Mouse (Mus musculus): ENCODE results near the gene Uqcrq.

Uqcrq gene

DNA sequence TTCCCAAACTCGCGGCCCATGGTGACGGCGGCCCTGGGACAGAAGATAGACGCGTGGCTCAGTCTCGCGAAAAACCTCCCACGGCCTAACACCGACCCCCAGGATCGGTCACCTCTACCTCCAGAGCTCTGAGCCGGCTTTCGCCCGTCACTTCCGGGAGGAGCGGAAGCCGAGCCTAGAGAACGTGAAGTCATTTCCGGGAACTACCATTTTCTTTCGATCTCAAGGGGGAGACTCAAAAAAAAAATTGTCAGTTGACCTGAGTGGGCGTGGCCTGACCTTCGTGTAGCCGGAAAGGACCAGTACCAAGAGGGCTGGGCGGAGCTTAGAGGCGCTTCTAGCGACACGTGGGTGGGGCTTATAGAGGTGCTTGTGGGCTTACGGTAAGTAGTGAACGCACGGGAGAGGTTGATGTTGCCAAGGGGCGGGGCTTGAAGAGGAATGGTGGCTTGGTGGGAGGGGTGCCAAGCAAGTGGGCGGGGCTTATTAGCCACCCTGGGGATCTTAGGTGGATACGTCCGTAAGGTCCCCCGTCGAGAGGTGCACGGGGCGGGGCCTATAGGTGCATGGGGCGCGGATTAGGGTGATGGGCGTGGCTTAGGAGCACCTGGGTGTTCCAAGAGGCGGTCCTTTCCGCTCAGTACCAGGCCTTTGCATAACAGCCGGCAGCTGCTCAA is at the start of gene Uqcrq, which contains the start of gene Gdf9:
Gene Uqcrq (minus strand): TSS at position 162 of the 677 bp plus-strand sequence.
Gene Gdf9 (plus strand): TSS at position 354 of the 677 bp plus-strand sequence.
- peak; percentile 99 to 100 for DNase-seq (ENCODE audit: low spot score in 2 of 2)

DNA sequence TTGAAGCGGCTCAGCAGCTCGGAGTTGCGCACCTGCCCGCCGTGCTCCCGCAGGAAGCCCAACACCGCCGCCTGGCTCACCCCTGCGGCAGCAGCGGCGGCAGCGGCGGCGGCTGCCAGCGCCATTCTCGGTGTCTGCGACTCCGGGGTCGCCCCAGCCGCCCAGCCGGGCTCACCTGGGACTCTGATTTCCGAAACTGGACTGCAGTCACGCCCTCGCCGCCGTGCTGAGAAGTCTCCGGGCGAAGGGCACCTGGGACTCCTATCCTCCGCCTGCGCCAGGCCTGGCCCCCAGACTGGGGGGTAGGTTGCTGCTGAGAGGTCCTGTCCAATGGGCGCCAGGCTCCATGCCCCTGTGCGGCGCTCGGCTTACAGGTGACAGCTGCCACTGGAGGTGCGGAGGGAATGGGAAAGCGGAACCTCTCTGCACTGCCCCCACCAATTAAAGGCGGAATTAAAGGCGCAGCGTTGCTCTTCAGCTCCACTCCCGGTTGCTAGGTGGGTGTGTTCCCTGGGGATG is 49.2 kb upstream of the Uqcrq start, which contains the start of the genes Gm9945 and Sowaha:
Gene Gm9945 (plus strand): TSS at position 384 of the 519 bp plus-strand sequence.
Gene Sowaha (minus strand): TSS at position 492 of the 519 bp plus-strand sequence.
- DNase-seq (ENCODE audit: low spot score in 2 of 2) = peak; percentile 75 to 80

DNA sequence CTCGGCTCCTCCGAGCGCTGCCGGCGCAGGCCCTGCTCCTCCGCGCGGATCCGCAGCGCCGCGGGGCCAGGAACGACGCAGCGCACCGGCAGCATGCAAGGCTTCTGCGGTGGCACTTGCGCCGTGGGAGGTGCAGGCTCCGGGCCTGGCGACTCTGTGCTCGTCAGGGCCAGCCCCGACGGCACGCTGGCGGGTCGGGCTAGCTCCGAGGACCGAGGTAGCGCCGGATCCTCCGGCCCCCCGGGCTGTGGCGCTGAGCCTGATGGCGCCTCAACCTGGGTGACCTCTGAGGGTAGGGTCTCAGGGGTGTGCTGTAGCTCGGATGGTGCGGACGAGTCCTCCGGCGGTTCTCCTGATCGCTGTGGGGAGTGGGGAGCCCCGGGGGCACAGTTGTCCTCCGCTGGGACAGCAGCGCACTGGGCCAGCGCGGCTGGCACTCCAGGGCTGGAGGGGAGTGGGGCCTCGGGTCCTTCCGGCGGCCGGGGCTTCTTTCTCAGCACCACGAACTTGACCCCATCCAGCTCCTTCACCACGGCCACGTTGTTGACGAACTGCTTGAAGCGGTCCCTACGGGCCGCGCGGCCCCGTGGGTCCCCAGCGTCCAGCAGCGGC is 48.6 kb upstream of the Uqcrq start:
- peak in 1 of 2 experiments; percentile 62 for DNase-seq (ENCODE audit: low spot score in 2 of 2)

DNA sequence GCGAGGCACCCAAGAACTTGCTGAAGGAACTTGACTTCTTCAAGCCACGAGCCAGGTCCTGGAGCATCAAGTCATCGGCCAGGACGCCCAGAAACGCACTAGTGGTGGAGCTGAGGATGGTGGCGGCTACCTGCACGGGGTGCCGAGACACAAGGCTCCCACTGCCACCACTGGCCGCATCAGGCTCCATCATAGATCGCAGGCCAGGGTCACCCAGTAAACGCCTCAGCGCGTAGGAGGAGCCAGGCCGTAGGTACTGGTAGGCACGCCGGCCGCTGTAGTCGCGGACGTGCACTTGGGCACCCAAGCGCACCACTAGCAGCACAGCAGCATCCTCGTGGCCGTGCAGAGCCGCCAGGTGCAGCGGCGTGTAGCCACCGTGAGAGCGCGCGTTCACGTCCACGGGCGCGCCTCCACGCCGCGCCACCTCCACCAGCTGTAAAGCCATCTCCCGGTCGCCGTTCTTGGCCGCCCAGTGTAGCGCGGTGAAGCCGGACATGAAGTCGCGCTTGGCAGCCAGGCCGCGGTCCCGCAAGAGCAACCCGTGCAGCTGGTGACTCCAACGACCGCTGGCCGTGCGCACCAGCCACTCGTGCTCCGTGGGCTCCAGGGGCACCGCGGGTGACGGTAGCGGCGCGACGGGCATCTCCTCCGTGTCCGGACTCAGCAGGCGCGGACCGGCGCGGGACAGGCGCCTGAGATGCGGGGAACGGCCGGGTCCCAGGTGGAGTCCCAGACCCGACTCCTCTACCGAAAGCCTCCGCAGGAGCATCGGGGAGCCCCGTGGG is 47.9 kb upstream of the Uqcrq start:
- peak in 1 of 2 experiments; percentile 52 for DNase-seq (ENCODE audit: low spot score in 2 of 2)

DNA sequence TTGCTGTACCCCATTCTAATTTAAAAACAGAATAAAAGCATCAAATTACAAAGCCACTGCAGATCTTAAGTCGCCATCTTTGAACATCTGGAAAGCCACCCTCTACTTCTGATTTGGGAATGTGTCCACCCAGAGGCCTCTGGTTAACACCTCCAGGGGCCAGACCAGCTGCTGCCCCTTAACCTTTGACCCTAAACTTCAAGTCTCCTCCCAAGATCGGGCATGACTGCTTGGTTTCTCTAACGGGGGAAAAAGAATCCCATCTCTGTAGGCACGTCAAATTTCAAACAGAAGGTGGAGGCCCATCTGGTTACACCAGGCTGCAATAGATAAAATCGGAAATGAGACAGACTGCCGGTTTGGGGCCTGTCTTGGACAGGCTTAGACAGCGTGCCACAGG is 47.2 kb upstream of the Uqcrq start:
- DNase-seq (ENCODE audit: low spot score in 2 of 2) = no peak

DNA sequence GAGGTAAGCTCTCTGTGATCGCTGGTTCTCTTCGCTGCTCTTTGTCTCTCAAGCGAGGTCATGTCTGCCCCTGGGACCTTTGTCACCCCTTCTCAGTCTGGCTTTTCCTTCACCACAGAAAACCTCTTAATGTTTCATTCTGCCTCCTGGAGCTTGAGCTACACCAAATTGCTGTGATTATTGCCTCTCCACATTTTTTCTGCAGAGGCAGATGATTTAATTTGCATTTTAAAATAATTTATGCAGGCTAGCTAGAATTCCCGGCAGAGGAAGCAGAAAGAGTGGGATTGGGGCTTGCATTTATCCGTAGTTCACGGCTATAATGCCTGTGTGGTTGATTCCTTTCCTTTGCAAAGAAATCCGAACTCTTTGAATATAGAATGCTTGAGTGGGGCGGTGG is 45.0 kb upstream of the Uqcrq start:
- no peak for DNase-seq (ENCODE audit: low spot score in 2 of 2)

DNA sequence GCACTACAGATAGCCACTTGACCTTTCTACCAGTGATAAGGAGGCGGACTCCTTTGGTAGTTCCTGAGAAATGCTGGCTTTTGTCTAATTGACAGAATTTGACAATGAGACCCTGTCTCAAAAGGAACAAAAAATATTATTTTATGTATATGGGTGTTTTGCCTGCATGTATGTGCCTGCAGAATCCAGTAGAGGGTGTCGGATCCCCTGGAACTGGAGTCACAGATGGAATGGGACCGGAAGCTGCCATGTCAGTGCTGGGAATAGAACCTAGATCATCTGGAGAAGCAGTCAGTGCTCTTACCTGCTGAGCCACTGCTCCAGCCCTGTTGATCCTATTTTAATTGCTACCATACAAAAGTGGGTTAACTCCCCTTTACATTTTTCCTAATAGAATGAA is 42.1 kb upstream of the Uqcrq start:
- no peak for DNase-seq (ENCODE audit: low spot score in 2 of 2)

DNA sequence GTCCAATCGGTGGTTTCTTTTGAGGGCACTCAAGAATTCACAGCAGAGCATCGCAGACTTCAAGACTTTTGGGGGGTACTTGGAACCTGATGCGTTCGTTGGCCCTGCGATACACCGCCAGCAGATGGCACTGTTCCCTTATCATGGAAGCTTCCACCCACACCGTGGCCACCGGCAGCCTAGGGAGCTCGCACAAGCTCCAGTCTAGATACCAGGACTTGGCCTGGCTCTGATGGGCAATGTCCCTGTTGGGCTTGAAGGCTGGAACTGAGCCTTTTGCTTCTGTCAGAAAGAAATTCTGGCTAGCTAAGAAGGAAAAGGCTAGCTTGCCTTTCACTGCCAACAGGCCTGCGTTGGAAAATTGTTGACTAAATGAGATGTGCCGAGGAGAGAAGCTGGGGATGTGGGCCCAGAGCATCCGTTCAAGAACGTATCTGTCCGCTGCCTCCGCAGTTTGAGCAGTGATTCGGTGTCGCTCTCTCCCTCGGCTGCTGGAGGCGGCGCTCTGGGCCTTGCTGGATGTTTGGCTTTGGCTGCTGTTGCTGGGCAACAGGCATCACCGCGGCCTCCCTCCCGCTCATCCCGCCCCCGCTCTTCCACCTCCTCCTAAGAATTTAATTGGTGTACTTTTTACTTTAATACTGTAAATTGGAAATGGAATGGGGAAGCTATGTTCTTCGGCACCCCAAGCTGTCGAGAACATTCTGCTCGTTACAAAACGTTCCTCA is 39.5 kb upstream of the Uqcrq start, which contains the start of gene Gm9837:
Gene Gm9837 (minus strand): TSS at position 512 of the 728 bp plus-strand sequence.
- peak; percentile 94 to 96 for DNase-seq (ENCODE audit: low spot score in 2 of 2)

DNA sequence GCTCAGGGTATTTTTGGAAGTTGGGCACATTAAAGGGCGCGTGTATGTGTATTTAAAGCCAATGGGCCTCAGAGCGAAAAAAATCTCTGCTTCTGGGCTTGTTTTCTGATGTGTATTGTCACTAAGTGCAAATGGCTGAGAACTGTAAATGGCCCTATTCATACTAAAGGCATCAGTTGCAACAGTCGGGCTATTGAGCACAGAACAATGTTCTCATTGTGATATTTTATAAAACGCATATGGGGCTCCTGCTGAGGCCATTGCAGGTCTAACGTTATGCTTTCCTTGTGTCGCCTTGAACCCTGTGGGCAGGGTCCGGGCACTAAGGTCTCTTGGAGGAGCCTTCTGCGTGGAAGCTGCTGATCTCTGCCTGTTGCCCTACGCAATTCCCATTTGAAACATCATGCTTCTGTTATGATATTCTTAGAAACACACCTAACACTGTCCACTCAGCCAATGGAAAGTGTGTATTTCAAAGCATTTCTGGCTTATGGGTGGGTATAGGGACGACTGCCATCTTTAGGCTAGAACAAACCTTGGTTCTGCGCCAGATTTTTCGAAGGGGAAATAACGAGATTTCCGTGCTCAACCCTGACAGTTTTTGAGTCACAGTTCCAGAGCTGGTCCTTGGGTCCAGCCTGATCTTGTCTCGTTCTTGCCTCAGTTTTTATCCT is 38.8 kb upstream of the Uqcrq start:
- DNase-seq (ENCODE audit: low spot score in 2 of 2) = no peak

DNA sequence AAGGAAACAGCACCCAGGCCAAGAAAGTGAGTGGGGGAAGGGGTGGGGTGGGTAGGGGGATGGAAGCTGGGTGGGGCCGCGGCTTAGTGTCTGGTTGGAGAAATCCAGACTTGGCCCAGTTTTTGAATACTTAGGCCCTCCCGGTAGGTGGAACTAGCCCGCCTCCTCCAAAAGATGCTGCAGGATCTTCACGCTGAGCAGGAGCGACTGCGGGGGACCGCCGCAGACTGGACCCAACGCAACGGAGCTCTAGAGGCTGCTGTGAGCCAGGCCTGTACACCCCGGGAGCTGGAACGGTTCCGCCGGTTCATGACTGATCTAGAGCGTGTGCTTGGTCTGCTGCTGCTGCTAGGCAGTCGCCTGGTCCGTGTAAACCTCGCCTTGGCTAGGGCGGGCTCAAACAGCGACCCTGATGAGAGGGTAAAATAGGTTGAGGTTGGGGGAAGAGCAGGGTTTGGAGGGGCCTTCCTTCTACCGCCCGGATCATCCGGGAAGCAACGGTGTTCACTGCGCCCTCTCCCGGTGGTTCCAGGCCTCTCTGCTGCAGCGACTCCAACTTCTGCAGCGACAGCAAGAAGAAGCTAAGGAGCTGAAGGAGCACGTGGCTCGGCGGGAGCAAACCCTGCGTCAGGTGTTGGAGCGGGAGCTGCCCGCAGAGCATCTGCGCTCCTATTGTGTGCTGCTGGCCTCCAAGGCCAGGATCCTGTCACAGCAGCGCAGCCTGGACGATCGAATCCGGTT is 35.8 kb upstream of the Uqcrq start:
- peak; percentile 90 to 92 for DNase-seq (ENCODE audit: low spot score in 2 of 2)

DNA sequence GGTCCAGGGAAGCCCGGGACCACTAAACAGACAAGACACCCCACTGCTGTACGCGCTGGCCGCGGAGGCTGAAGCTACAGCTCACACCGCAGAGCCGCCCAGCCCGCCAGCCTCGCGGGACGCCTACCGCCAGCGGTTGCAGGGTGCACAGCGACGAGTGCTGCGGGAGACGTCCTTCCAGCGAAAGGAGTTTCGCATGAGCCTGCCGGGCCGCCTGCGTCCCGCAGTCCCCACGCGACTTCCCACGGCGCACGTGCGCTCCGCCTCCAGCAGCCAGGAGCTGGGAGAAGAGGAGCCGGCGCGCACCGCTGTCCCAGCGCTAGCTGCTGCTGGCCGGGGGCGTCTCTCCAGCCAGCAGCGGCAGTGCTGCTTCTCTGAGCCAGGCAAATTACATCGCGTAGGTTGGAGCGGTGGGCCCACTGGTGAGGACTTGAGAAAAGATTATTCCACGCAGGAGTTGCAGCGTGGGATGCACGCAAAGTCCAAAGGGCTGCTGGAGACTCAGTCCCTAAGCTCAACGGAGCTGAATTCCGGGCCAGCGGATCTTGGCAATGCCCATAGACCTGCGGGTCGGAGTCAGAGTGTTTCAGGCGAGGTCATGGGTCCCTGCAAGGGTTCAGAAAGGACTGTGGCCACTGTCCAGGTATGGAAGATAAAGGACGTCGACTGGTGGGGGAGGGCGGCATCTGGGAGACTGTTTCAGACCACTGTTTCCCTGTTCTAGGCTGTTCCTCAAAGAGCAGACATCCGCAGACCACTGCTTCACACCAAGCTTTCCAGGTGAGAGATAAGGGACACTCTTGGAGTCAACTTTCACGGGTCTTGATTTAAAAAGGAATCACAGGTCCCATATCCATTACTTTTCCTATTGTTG is 33.2 kb upstream of the Uqcrq start:
- DNase-seq (ENCODE audit: low spot score in 2 of 2) = peak; percentile 53 to 61

DNA sequence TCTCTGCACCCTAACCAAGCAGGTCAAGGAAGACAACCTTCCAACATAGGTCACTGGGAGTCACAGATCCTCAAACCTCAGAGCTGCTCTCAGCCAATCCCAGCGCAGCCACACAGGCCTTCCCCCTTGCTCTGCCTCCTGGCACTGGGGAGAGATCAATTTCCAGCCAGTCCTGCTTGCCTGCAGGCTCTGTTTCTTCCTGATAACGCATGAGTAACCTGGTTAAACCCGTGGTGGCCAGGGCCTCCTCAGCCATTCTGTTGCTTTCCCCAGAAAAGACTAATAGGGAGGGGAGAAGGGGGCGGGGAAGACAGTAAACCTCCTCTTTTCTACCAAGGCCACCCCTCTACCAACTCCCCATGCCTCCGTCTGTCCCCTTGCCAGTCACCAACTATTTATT is 31.1 kb upstream of the Uqcrq start:
- no peak for DNase-seq (ENCODE audit: low spot score in 2 of 2)

DNA sequence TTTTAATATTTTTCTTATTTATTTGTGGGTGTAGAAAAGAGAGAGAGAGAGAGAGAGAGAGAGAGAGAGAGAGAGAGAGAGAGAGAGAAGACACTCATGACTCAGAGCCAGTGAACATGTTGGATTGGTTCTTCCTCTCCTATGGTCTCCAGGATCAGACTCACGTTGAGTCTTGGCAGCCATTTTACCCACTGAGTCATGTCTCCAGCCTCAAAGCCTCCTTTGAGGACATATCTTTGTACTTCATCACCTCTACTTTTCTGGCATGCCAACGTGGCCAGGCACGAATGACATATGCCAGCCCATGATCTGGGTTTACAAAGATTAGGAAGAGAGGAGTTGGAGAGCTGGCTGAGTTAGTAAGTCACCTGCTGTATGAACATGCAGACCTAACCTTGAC is 29.6 kb upstream of the Uqcrq start:
- no peak for DNase-seq (ENCODE audit: low spot score in 2 of 2)

DNA sequence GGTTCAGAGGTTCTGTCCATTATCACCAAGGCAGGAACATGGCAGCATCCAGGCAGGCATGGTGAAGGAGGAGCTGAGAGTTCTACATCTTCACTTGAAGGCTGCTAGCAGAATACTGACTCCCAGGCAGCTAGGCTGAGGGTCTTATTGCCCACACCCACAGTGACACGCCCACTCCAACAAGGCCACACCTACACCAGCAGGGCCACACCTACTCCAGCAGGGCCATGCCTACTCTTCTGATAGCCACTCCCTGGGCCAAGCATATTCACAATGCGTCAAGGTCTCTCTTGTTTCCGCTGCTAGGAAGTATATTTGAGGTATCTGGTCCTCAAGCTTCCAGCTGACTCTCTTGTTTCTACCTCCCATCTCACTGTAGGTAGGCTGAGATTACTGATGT is 28.4 kb upstream of the Uqcrq start:
- no peak for DNase-seq (ENCODE audit: low spot score in 2 of 2)

DNA sequence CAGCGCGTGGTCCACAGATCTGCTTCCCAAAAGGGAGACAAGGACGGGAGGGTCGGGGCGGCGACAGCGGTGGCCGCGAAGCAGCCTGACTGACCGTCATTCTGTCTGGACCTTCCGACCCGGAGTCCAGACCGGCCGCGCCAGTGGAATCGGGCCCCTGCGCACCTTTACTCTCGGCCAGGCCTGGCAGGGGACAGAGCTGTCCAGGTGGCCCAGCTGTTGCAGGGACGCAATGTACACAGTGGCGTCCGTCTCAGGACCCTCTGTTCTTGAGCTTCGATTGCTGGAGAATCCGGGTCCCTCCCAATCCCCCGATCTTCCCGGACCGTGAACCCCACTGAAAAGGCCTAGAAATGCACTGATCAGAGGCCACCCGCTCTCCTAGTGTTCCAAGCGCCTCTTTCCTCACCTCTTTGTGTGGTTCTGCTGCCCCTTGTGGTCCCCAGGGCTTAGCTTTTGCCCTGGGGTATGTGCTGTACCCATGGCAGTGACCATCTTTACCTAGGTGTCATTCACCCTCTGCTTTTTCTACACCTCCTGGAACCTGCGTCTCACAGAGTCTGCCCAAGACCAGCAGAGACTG is 26.8 kb upstream of the Uqcrq start:
- DNase-seq (ENCODE audit: low spot score in 2 of 2) = no peak

DNA sequence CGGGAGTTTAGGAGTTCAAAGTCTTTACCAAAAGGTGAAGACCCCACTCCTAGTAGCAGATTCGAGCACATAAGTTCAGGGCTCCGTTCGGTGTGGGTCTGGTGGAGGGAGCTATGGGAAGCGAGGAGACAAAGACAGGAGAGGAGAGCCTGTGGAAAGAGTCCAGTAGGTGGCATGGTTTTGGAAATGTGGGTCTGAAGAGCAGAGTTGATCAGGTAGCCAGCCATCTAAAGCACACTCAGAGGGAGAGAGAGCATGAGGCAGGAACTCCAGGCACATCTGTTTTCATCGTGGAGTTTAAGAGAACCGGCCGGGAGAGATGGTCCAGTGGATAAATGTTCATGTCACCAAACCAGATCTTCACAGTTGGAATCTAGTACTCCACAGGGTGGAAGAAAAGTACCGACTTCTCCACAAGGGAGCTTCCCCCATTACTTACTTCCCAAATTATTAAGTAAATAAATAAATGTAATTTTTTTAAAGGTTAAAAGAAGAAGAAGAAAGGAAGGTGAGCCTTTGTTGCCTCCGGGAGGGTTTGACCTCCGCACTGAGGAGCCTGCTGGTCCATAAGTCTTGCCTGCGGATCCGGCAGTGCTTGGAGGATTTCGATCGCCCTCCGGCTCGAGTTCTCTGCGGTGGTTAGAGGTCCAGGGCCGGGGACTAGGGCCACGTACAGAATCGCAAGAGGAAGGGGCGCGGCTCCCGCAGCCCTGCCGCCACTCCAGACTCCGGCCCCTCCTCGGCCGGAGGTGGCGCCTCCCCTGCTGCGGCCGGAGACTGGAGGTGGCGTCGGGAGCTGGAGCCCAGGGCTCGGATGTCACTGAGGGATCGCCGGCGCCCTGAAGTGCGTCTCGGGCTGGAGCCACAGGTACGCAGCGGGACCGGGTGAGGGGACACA is 26.1 kb upstream of the Uqcrq start, which contains the start of the genes Gm10447 and Shroom1:
Gene Gm10447 (minus strand): TSS at position 637 of the 898 bp plus-strand sequence.
Gene Shroom1 (plus strand): TSS at position 732 of the 898 bp plus-strand sequence.
- DNase-seq (ENCODE audit: low spot score in 2 of 2) = no peak

DNA sequence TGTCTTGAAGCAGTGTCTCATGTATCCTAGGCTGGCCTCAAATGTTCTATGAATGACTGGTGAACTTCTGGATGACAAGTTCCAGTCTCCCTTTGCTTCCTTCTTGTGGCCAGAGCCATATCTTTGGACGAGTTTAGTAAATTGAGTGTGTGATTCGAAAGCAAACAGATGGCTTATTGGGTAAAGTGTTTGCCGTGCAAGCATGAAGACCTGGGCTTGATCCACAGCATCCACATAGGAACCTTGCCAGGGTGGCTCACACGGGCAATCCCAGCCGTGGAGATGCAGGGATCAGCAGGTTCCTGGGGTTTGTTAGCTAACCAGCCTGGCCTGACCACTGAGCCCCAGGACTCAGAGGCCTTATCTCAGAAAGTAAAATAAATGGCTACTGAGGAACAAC is 22.4 kb upstream of the Uqcrq start:
- no peak for DNase-seq (ENCODE audit: low spot score in 2 of 2)

DNA sequence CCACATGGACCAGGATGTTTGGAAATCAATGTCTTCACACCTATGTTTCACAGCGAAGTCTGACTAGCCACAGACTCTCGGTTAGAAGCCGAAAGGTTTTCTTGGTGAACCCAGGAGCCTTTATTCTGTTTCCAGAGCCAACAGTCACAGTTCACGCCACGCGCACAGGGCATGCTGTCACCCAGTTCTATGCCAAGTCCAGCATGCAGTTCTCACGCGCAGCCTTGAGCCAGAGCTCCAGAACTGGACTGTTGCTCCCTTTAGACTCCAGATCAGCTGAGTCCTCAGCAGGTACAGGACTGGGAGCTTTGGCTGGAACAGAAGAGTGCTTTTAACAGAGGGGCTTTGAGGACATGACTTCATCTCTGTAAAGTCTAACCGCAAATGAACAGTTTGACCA is 21.8 kb upstream of the Uqcrq start:
- no peak for DNase-seq (ENCODE audit: low spot score in 2 of 2)
